Mouse (Mus musculus) heart, postnatal 14 days (tissue): ENCODE results near the gene She. TPM values are rescaled to one million over a fixed set of nuclear protein-coding genes. Genes with fewer than 3 reads are reported as not detected.
A peak's percentile ranks its signal among the peaks of the same experiment; 100 is the strongest.
"Not testable (repeated sequence)": the region's sequence is repeated elsewhere in the genome, so short reads cannot be mapped to it uniquely, and the experiment has no call there.

Experiments used
- DNase-seq, 2 experiments: peaks; one replicate each; pipeline ENCODE4 v3.0.0; 2021 to 2022
- intact Hi-C: fragments of 180-260 bp; cut with DNase I; formaldehyde crosslinking; loops from one replicate; pipeline ENCODE4 v1.15.1; 2025
- total RNA-seq, 2 experiments: library from RNA; stranded (reverse); gene quantifications; 2 replicates each; pipeline ENCODE4 v1.2.3; 2021

The She gene
- total RNA-seq, 2 experiments from 2014 or later = 18.1 TPM

DNA sequence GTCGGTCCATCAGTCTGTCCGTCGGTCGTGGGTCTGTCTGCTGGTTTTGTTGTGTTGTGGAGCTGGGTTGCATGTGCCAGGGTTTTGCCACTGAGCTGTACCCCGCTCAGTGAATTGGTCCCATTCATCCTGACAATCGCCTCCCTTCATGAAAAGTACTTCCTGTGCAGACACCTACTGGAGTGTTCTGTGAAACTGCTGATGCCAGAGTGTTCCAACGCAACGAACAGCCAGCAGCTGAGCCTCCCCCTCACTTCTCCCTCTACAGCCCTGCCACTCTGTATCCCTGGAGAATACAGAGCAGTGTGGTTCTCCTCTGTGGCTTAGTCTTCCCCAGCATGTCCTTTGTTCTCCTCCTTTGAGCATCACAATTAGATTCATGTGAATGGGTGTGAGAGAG is 27.7 kb downstream of the She start:
- no peak for DNase-seq
- intact Hi-C loops = loop anchor here (1.0 to 10.0 kb wide), 4 partner anchors 42 to 354 kb away; no protein-coding TSS in a partner anchor

- intact Hi-C loops = loop anchor here (2.0 to 10.0 kb wide), 5 partner anchors 53 to 355 kb away; partner anchors contain the start of genes Atp8b2, Il6ra and Tpm3
- no peak for DNase-seq
Observed at GRCm38 (mm10) chr3:89859936-89860335, 28.8 kb downstream of the She start.

- no peak for DNase-seq
- intact Hi-C loops = loop anchor here (2.0 to 10.0 kb wide), 3 partner anchors 52 to 214 kb away; partner anchors contain the start of genes Atp8b2, Il6ra and Tpm3
Observed at GRCm38 (mm10) chr3:89860343-89860742, 29.2 kb downstream of the She start.

GRCm38 (mm10) chr3:89861070-89861469 is 29.9 kb downstream of the She start:
- intact Hi-C loops = loop anchor here (2.0 to 10.0 kb wide), 3 partner anchors 52 to 214 kb away; partner anchors contain the start of genes Atp8b2, Il6ra and Tpm3
- peak; percentile 82 to 83 for DNase-seq

DNA sequence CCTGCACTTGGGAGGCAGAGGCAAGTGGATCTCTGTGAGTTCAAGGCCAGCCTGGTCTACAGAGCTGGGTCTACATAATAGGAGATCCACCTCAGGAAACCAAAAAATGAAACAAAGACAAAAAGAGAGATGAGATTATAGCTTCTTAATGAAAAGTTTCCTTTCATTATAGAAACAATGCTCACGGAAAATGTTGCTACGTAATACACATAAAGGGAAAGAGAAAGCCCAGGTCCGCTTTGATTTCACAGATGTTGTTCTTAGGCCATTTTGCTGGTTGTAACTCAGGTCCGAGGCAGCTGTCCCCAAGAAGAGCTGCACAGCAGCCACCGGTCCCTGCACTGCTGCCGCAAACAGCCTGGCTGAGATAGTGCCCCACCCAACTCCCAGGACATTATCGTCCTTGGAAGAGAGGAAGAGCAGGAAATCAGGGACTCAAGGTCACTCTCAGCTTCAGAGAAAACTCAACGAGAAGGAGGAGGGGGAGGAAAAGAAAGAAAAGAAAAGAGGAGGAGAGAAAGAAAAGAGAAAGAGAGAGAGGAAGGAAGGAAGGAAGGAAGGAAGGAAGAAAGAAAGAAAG is 31.1 kb downstream of the She start:
- intact Hi-C loops = loop anchor here (5.0 to 10.0 kb wide), 2 partner anchors 100 to 213 kb away; partner anchors contain the start of genes Atp8b2 and Tpm3
- no peak for DNase-seq

DNA sequence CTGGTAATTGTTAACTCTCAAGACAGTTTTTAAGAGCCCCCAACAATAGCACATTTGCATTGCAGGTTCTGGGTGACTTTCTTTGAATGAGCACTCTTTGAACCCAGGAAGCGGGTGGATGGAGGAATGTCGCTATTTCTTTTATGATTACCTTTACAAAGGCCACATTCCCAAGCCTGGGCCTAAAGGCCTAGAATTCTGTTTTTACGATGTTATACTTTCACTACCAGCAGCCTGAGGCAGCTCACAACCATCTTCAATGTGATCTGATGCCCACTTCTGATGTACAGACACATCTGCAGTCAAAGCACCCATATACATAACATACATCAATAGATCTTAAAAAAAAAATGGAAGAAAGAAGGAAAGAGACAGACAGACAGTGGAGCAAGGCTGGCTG is 32.1 kb downstream of the She start:
- DNase-seq = not testable (repeated sequence)
- intact Hi-C loops = loop anchor here (5.0 to 10.0 kb wide), 2 partner anchors 99 to 212 kb away; partner anchors contain the start of genes Atp8b2 and Tpm3

- peak in 1 of 2 experiments; percentile 54 for DNase-seq
- intact Hi-C loops = loop anchor here (5.0 to 10.0 kb wide), 2 partner anchors 98 to 211 kb away; partner anchors contain the start of genes Atp8b2 and Tpm3
Observed at GRCm38 (mm10) chr3:89863716-89864509, 32.7 kb downstream of the She start.

DNA sequence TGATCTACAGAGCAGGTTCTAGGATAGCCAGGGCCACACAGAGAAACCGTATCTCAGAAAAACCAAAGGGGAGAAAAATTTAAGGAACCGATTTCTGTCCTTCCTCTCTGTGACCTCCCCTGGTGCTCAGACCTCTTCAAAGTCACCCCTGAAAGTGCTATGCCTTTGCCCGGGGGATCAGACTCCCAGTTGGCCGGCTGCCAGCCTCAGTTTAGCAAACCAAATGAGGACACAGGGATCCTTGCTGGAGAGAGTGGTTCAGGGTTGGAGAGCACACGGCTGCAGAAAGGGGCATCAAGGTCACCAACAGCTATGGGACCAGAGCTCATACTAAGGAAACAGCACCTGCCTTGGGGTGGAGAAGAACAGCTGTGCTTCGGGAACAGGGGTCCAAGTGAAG is 33.9 kb downstream of the She start:
- DNase-seq = no peak
- intact Hi-C loops = loop anchor here (10.0 kb wide), 1 partner anchor 210 kb away; the partner anchor contains the start of gene Tpm3

DNA sequence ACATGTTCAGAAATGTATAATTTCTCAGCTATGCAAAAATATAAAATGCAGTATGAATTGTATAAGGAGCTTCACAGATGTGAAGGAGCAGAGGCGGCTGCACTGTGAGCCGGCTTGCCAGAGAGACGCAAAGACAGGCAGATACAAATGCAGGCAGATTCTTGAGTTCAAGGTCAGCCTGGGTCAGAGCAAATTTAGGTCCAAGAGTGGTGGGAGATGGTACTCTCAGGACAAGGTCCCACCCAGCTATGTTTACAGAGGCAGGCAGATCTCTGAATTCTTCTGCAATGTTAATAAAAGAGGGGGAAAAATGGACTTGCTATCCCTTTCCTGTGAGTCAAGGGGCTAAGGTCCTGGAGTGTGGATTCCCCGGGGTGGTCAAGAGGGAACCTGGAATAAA is 34.6 kb downstream of the She start:
- no peak for DNase-seq
- intact Hi-C loops = loop anchor here (10.0 kb wide), 1 partner anchor 209 kb away; the partner anchor contains the start of gene Tpm3

DNA sequence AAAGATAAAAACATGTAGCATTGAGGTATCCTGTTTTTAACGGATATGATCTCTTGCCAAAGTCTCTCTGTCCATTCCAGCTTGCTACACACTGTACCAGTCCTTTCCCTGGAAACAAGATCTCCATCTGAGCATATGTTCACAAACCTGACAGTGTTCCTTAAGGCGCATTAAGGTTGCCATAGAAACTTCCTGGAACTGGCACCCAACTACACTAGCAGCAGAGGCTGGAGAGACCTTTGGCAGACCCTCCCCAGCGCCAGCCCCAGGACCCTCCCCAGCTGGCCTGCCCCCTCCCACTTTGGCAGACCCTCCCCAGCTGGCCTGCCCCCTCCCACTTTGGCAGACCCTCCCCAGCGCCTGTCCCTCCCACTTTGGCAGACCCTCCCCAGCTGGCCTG is 36.5 kb downstream of the She start:
- intact Hi-C loops = loop anchor here (10.0 kb wide), 1 partner anchor 207 kb away; the partner anchor contains the start of gene Tpm3

DNA sequence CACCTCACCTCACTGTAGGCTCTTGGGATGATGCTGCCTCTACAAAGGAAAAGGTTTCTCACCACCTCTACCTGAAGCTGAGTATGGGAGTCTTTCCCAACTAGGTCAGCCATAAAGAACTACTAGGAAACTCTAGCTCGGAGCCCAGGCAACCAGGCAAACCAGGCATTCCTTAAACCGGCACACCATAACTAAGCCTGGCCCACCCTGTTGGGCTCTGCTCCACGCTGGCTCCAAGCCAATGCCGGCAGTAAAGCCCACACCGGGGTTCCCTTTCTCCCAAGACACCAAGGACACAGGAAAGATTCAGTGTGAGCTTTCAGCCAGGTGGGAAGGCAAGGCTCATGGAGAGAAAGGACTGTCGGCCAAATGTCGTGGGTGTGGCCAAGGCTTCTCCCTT is 37.2 kb downstream of the She start:
- intact Hi-C loops = loop anchor here (10.0 kb wide), 1 partner anchor 206 kb away; the partner anchor contains the start of gene Tpm3
- peak in 1 of 2 experiments; percentile 48 for DNase-seq

More for the DNA sequence above, 36.5 kb downstream of the She start:
- no peak for DNase-seq

- no peak for DNase-seq
- intact Hi-C loops = loop anchor here (10.0 kb wide), 1 partner anchor 206 kb away; the partner anchor contains the start of gene Tpm3
Observed at GRCm38 (mm10) chr3:89868956-89869355, 37.8 kb downstream of the She start.

- DNase-seq = peak in 1 of 2 experiments; percentile 18
- intact Hi-C loops = loop anchor here (10.0 kb wide), 1 partner anchor 205 kb away; the partner anchor contains the start of gene Tpm3
Observed at GRCm38 (mm10) chr3:89869556-89869955, 38.4 kb downstream of the She start.

GRCm38 (mm10) chr3:89870472-89871271 is 39.5 kb downstream of the She start:
- DNase-seq = peak in 1 of 2 experiments; percentile 50
- intact Hi-C loops = no loop called here

DNA sequence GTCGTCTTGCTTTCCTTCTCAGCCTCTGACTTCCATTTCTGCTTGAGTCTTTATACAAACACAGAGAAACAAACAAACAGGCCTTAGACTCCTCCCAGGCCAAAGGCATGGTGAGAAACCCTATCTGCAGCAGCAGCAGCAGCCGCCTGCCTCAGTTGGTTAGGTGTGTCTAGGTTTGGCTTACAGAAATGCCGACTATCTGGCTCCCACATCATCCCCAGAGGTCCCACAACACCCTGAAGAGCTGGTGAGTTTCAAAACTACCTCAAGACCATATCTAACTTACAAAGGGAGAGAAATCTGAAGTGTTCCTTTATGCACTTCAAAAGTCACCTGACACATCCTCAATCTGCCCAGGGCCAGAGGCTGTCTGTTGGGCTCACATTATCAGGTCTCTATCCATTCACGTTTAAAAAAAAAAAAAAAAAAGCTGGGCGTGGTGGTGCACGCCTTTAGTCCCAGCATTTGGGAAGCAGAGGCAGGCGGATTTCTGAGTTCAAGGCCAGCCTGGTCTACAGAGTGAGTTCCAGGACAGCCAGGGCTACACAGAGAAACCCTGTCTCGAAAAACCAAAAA is 40.3 kb downstream of the She start:
- DNase-seq = no peak
- intact Hi-C loops = no loop called here

DNA sequence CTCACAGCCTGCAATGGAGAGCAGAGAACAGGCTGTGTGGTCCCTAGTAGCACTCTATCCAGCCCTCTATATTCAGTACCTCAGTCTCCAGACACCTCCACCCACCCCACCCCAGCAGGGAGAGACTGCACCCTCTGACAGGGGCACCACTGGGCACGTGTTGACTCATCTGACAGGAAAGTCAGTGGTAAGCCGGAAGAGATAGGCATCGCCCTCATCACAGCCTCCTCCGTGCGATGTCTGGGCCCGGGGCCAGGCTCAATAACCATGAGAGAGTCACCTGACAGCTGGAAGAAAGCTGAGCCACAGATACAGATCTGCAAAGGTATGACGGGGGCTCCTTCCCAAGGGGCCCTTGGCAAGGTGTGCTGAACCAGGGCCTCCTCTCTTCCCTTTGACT is 41.0 kb downstream of the She start:
- no peak for DNase-seq
- intact Hi-C loops = no loop called here

GRCm38 (mm10) chr3:89872684-89873083 is 41.5 kb downstream of the She start:
- intact Hi-C loops = no loop called here
- DNase-seq = no peak

GRCm38 (mm10) chr3:89874076-89874475 is 42.9 kb downstream of the She start:
- no peak for DNase-seq
- intact Hi-C loops = no loop called here

GRCm38 (mm10) chr3:89875021-89875420 is 43.9 kb downstream of the She start:
- no peak for DNase-seq
- intact Hi-C loops = loop anchor here (5.0 kb wide), 1 partner anchor 37 kb away; the partner anchor contains the start of gene Il6ra
